Mouse (Mus musculus) urinary bladder, postnatal 25 days (tissue): ENCODE data around the gene Sh3tc1.

ENCODE experiments used
- DNase-seq: peaks from one replicate; pipeline ENCODE4 v3.0.0; 2022; ENCODE audit warnings: low spot score

Sh3tc1 gene

GRCm38 (mm10) chr5:35739536-35740278 is at the start of gene Sh3tc1:
TSS of gene Sh3tc1 (minus strand) at chr5:35739987.
- peak; percentile 51 for DNase-seq

GRCm38 (mm10) chr5:35788719-35789118 is 48.9 kb upstream of the Sh3tc1 start:
- no peak for DNase-seq

- DNase-seq: no peak
Observed at GRCm38 (mm10) chr5:35787847-35788246, 48.1 kb upstream of the Sh3tc1 start.

- no peak for DNase-seq
Observed at GRCm38 (mm10) chr5:35785853-35786252, 46.1 kb upstream of the Sh3tc1 start.

- no peak for DNase-seq
Observed at GRCm38 (mm10) chr5:35782648-35783180, 42.9 kb upstream of the Sh3tc1 start.

GRCm38 (mm10) chr5:35781116-35781515 is 41.3 kb upstream of the Sh3tc1 start:
- no peak for DNase-seq

GRCm38 (mm10) chr5:35774137-35774424 is 34.3 kb upstream of the Sh3tc1 start:
- DNase-seq: no peak

GRCm38 (mm10) chr5:35773274-35774136 is 33.7 kb upstream of the Sh3tc1 start:
- DNase-seq: no peak

- DNase-seq: no peak
Observed at GRCm38 (mm10) chr5:35770891-35771663, 31.3 kb upstream of the Sh3tc1 start.

GRCm38 (mm10) chr5:35770246-35770645 is 30.5 kb upstream of the Sh3tc1 start:
- DNase-seq: no peak

GRCm38 (mm10) chr5:35768997-35769396 is 29.2 kb upstream of the Sh3tc1 start:
- DNase-seq: no peak

GRCm38 (mm10) chr5:35768525-35768924 is 28.7 kb upstream of the Sh3tc1 start:
- DNase-seq: no peak

- DNase-seq: no peak
Observed at GRCm38 (mm10) chr5:35765909-35766308, 26.1 kb upstream of the Sh3tc1 start.

GRCm38 (mm10) chr5:35762850-35763249 is 23.1 kb upstream of the Sh3tc1 start:
- no peak for DNase-seq

- DNase-seq: no peak
Observed at GRCm38 (mm10) chr5:35762388-35762787, 22.6 kb upstream of the Sh3tc1 start.

- DNase-seq: no peak
Observed at GRCm38 (mm10) chr5:35761323-35761722, 21.5 kb upstream of the Sh3tc1 start.

GRCm38 (mm10) chr5:35758081-35759053 is 18.6 kb upstream of the Sh3tc1 start:
- no peak for DNase-seq

- peak; percentile 76 for DNase-seq
Observed at GRCm38 (mm10) chr5:35757639-35758001, 17.8 kb upstream of the Sh3tc1 start, which contains the start of gene Ablim2. TSS of gene Ablim2 (plus strand) at chr5:35757880.

- no peak for DNase-seq
Observed at GRCm38 (mm10) chr5:35756997-35757638, 17.3 kb upstream of the Sh3tc1 start.

- no peak for DNase-seq
Observed at GRCm38 (mm10) chr5:35756020-35756419, 16.2 kb upstream of the Sh3tc1 start.
